Mouse (Mus musculus) left cerebral cortex, adult 2 months (tissue): ENCODE measurements around the gene Tmem132c. TPM values are rescaled to one million over a fixed set of nuclear protein-coding genes. Genes with fewer than 3 reads are reported as not detected.

ENCODE experiments used
- DNase-seq, 2 experiments: peaks; one replicate each; pipeline ENCODE4 v3.0.0; 2021 to 2022; ENCODE audit warnings: low spot score in 2 of 2, mixed read lengths in 1 of 2; ENCODE audit errors: extremely low spot score in 1 of 2
- H3K27ac ChIP-seq: fragments of 200-600 bp; 2 replicates; pipeline ENCODE4 v1.8.1; 2022
- H3K4me3 ChIP-seq: fragments of 200-600 bp; 2 replicates; pipeline ENCODE4 v1.8.1; 2022
- CTCF ChIP-seq: fragments of 200-600 bp; IDR thresholded peaks from 2 replicates; pipeline ENCODE4 v1.8.1; 2022; ENCODE audit warnings: antibody characterized with exemption, mild to moderate bottlenecking, moderate library complexity
- intact Hi-C: fragments of 180-260 bp; cut with DNase I; formaldehyde crosslinking; loops from one replicate; pipeline ENCODE4 v1.15.1; 2025
- total RNA-seq, 2 experiments: library from RNA; stranded (reverse); gene quantifications; 2 replicates each; pipeline ENCODE4 v1.2.3; 2021

The Tmem132c gene
- total RNA-seq, 2 experiments from 2014 or later = 6.2 to 9.5 TPM

DNA sequence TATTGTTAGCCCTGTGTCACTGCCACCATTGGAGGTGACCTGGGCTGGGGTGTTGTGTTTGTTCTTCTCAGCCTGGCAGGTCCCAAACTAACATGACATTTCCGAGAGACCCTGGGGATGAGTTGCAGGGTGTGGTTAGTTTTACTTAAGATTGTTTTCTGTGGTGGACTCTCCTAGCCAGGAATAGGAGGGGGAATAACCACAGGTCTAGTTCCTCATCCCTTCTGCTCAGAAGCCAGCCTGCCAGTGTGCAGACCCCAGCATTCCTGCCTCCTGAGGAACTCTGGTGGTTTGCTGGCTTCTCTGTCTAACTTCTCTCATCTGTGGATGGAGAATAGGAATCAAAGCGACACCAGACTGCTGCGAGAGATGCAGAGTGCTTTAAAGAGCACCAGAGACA lies 240.7 kb downstream of the Tmem132c start:
- intact Hi-C loops = loop anchor here (5.0 to 10.0 kb wide), 3 partner anchors 110 to 1958 kb away; no protein-coding TSS in a partner anchor

DNA sequence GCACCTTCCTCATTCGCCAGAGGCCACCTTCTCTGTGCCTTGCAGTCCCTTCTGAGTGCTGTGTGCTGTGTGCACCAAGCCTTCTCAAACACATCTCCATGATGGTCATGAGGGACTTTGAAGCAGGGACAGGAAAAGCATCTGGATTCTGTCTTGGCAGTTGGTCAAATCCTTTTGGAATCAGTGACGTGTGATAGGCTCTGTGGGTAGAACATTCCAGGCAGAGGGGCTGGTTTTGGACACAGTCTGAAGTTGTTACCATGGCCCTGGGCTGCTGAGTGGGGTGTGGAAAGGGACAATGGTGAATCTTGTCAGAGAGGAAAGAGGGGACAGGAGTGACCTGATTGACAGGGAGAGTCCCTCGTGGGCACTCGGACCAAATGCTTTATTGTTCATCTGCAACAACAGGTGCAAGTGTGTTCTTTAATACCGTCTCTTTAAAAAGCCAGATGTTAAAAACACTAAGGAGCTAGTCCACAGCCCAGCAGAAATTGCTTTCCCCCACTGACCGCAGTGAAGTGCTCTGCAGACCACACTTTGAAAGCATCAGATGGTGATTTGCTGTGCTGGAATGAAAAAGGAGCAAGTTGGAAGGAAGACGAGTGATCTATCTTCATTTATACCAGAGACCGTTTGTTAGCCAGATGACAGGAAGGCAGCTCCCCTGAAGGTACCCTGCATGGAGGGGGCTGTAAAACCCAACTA lies 242.5 kb downstream of the Tmem132c start:
- DNase-seq = no peak
- Histone ChIP-seq H3K27ac (no peak overlapping the region), H3K4me3 (no peak overlapping the region)
- intact Hi-C loops = loop anchor here (5.0 to 10.0 kb wide), 3 partner anchors 112 to 1959 kb away; no protein-coding TSS in a partner anchor
- TF ChIP-seq CTCF = no peak

More for the DNA sequence above, 240.7 kb downstream of the Tmem132c start:
- Histone ChIP-seq H3K4me3 (no peak overlapping the region), H3K27ac (no peak overlapping the region)
- no peak for TF ChIP-seq CTCF
- DNase-seq = no peak

DNA sequence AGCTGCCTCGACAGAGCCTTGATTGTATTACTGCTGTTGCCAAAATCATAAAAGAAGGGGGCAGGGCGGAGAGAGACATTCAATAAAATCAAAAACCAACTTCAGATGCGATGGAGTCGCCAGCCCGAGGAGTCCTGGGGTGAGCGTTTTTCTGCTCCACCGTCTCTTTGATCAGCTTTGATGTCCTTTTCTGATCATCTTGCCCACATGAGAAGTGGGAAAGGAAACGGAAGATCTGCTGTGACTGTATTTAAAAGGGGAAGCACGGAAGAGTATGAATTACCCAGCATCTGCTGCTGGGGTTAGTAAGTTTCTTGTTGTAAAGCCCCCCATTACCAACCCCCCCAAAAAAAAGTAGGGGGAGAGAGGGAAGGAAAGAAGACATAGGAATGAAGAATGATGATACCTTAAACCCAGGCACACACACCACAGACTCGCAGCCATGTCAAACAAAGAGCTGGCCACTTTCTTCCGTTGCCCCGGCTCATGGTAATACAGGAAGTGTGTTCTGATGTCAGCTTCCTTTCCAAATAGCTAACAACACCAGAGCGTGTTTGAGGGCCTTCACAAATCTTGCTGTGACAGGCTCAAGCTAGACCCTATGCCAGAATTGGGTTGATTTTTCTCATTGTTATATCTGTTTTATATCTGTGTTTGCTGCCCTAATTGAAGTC lies 243.3 kb downstream of the Tmem132c start:
- no peak overlapping the region for H3K27ac ChIP-seq
- intact Hi-C loops = loop anchor here (5.0 to 10.0 kb wide), 3 partner anchors 113 to 1960 kb away; no protein-coding TSS in a partner anchor
- no peak for DNase-seq
- no peak overlapping the region for H3K4me3 ChIP-seq
- TF ChIP-seq CTCF = no peak

DNA sequence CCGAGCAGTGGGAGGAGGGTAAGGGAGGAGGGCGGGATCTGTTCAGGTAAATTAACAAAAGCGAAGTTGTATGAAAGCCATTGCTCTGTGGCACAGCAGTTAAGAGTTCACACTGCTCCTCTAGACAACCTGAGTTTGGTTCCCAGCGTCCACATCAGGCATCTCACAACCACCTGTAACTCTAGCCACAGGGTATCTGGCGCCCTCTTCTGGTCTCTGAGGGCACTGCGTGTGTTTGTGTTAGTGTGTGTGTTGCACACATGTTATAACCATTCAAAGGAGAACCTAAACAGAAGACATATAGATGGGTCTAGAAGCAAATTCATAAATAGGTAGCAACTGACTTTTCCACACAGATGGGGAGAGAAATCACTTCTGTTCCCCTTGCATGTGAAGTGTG lies 245.6 kb downstream of the Tmem132c start:
- DNase-seq = no peak
- peak; percentile 38 for TF ChIP-seq CTCF
- no peak overlapping the region for H3K4me3 ChIP-seq
- intact Hi-C loops = loop anchor here (10.0 kb wide), 1 partner anchor 1962 kb away; no protein-coding TSS in a partner anchor
- H3K27ac ChIP-seq = no peak overlapping the region

DNA sequence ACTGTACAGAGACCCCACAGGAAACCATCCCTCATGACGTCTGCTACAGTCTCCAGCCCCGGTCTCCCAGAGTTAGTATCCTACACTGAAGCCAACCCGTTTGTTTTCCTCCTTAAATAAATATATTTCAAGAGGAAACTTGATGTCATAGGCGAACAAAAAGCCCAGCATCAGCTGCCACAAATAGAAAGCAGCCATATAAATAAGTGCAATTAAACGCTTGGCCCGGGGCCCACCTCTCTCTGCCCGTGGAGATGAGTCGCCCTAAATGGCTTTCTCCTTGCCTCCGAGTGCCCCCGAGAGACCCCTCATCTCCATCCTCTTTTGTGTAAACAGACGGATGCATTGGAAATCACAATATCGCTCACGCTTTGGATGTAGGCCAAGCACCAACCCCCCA lies 247.1 kb downstream of the Tmem132c start:
- no peak for TF ChIP-seq CTCF
- DNase-seq = no peak
- H3K27ac ChIP-seq = no peak overlapping the region
- H3K4me3 ChIP-seq = no peak overlapping the region
- intact Hi-C loops = loop anchor here (10.0 kb wide), 1 partner anchor 1964 kb away; no protein-coding TSS in a partner anchor

DNA sequence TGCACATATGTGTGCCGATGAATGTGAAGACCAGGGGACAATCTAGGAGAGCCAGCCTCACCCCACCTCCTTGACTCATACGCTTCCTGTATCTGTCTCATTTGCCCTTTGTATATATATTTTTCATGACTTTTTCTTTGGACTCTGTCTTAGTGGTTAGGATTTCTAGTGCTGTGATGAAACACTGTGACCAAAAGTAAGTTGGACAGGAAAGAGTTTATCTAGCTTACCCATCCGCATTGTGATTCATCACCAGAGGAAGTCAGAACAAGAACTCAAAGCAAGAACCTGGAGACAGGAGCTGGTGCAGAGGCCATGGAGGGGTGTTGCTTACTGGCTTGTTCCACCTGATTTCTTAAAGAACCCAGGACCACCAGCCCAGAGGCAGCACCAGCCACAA lies 250.1 kb downstream of the Tmem132c start:
- Histone ChIP-seq H3K4me3 (no peak overlapping the region), H3K27ac (no peak overlapping the region)
- no peak for TF ChIP-seq CTCF
- no peak for DNase-seq
- intact Hi-C loops = no loop called here

DNA sequence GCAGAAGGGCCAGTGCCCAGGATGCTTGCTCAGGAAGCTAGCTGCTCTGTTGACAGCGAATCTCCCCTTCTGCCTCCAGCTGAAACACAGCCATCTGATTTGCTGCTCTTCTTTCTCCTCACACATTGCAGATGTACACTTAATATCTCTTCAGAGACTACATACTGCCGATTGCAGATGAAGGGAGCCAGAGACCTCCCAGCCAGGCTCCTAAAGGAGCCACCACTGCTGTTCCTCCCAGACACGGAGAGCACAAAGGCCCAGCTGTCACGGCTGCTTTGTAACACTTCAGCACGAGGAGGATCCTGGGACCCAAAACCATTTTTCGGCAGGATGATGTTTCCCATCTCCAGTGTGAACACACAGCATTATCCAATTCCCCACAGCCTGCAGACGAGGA lies 255.3 kb downstream of the Tmem132c start:
- no peak for DNase-seq
- H3K4me3 ChIP-seq = no peak overlapping the region
- H3K27ac ChIP-seq = no peak overlapping the region
- intact Hi-C loops = no loop called here
- TF ChIP-seq CTCF = no peak

DNA sequence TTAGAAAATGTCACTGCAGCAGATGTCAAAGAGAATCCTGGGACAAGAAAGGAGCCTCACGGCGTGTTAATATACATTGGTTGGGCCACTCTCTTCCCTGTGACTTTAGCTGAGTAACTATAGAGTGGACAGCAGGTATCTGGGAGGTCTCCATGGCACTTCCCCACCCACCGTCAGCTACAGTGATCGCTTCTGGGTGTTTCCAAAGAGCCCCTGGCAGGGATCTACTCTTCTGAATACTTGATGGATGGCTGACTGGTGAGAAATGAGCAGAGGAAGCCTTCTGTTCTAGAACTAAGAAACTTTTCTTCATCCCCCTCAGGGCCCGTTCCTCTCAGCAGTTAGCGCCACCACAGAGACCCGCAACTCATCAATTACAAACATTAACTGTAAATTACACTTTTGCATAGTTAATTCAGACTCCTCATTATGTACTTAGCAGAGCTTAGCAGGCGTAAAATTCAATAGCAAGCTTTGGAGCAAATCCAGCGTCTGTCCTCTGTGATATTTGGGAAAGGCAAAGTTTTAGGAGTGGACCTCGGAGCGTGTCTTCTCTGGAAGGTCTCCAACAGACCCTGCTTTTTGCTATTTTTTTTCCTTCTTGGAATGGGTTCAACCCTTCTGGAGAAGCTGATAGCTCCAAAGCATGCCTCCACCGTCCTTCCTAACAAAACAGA lies 257.7 kb downstream of the Tmem132c start:
- intact Hi-C loops = no loop called here
- no peak for TF ChIP-seq CTCF
- DNase-seq = no peak
- Histone ChIP-seq H3K27ac (no peak overlapping the region), H3K4me3 (no peak overlapping the region)

DNA sequence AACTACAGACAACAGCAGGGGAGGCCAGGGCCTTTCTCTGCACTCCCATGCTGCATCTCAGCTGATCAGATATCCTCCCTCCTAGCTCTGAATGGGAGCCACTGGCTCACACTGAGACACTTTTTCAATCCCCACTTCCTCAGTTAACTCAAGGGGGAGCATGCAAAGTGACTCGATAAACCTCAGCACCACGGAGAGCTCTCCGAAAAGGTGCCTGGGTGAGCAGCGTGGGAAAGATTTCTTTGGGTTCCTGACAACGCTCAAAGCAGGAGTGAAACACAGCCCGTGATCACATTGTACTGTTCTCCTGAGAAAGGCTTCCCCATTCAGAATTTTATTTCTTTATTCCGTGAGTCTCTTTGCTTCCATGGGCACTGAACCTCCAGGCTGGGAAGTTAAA lies 261.2 kb downstream of the Tmem132c start:
- intact Hi-C loops = no loop called here
- no peak for DNase-seq
- no peak overlapping the region for H3K4me3 ChIP-seq
- H3K27ac ChIP-seq = no peak overlapping the region
- TF ChIP-seq CTCF = no peak

DNA sequence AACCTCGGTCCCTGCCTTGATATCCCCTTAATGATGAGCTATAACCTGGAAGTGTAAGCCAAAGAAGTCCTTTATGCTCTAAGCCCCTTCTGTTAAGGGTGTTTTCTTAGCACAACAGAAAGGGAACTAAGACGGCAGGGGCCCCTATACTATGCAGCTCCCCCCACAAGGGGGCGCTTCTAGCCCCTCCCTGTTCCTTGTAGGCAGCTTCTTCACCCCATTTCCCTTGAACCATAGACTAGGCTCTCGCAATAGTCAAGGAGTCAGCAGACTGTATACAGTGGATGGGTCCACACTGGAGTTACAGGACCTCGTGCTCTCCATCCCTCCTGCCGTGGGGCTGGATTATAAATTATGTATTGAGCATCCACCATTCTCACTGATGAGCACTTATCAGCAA lies 264.1 kb downstream of the Tmem132c start:
- Histone ChIP-seq H3K27ac (no peak overlapping the region), H3K4me3 (no peak overlapping the region)
- intact Hi-C loops = no loop called here
- TF ChIP-seq CTCF = peak; percentile 17
- no peak for DNase-seq

DNA sequence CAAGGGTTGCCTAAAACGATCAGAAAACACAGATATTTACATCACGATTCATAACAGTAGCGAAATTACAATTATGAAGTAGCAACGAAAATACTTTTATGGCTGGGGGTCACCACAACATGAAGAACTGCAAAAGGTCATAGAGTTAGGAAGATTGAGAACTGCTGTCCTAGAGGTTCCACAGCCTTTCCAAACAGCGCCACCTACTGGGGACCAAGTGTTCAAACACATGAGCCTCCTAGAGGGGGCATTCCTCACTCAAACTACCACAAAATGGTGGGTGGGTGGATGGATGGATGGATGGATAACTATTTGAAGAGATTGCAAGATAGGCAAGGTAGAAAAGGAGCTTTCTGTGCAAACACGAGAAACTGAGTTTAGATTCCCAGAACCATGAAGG lies 270.0 kb downstream of the Tmem132c start:
- intact Hi-C loops = no loop called here
- no peak for DNase-seq
- TF ChIP-seq CTCF = peak; percentile 55
- H3K27ac ChIP-seq = no peak overlapping the region
- H3K4me3 ChIP-seq = no peak overlapping the region

DNA sequence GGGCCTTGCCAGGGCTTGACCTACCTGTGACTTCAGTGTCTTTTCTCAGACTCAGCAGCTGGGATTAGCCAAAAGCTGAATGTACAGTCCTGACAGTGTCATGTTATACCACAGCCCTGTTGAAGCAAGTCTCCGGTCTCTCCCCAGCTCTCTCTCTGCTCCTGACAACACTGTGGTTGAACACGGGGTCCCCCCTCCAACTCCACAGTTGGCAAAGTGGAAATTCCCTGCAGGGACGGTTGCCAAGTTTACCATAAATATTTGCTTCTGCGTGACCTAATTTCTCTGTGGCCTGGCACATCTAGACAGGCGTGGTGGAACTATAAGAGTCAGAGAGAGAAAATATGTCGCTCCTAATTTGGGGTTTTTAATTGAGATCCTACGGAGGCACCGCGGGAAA lies 274.4 kb downstream of the Tmem132c start:
- intact Hi-C loops = no loop called here
- no peak for DNase-seq
- no peak overlapping the region for H3K4me3 ChIP-seq
- no peak overlapping the region for H3K27ac ChIP-seq
- no peak for TF ChIP-seq CTCF
